In the genomic region with DNA sequence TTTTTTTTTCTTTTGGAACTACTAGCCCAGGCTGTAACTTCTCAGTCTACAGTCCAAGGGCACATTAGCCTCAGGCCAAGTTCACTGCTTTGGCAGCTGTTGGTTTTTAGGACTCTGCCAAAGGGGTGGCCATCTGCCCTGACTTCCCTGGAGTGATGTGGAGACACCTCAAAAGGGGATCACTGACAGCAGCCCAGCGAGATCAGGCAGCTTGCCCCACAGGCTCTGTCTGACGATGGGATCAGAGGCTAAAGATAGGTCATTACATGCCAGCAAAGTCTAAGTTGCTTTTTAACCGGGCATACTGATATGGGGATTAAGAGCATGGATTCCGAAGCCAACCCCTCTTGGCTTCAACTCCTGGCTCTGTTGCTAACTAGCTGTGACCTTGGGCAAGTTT, we compare ENCODE assay signal across 13 mouse cellular contexts. TPM values are rescaled to one million over a fixed set of nuclear protein-coding genes. Genes with fewer than 3 reads are reported as not detected.
A peak's percentile ranks its signal among the peaks of the same experiment; 100 is the strongest.
DNase-seq lines count a peak whose midpoint lies in the region; ATAC-seq lines count a peak whose summit lies in the region.
"Had no signal": no experiment of that assay in that cellular context is flagged by ENCODE, and none has a peak within 500 bp of the region (broad histone marks: within the 10 kb centered on the region; RNA-seq: fewer than 3 reads in every experiment).

No protein-coding gene starts in this region.

- H3K4me1 ChIP-seq in forebrain, embryonic 11.5 days (replicated peaks; ENCODE audit: control insufficient read depth, insufficient read depth, low read length) = peaks cover 9% of the 10 kb centered on the region

- no peak overlapping the region for H3K27ac ChIP-seq in forebrain, embryonic 11.5 days (ENCODE audit: low read depth, low read length)
- H3K27ac ChIP-seq: hindbrain, embryonic 10.5 days; liver, embryonic 12.5 days; midbrain, embryonic 15.5 days had no signal

- H3K9ac ChIP-seq in forebrain, embryonic 11.5 days (ENCODE audit: low read length) = no peak overlapping the region
- H3K9ac ChIP-seq: liver, embryonic 12.5 days; midbrain, embryonic 15.5 days had no signal

- DNase-seq in cerebellum, postnatal 10 days = peak; percentile 79 to 88
- DNase-seq in cerebellum, adult 9-10 months = no peak
- DNase-seq in adipocyte (ENCODE audit: low spot score) = peak; percentile 67
- peak; percentile 91 for DNase-seq in gastrocnemius, postnatal 25 days
- peak; percentile 28 for DNase-seq in kidney, postnatal 10 days
- DNase-seq in thymus, postnatal 36 days = no peak
- no peak for DNase-seq in forebrain, embryonic 11.5 days (ENCODE audit: low spot score)
- DNase-seq in frontal cortex, postnatal 25 days (ENCODE audit: low spot score in 2 of 2) = no peak
- DNase-seq: retina, postnatal 1 day had no signal

- H3K4me2 ChIP-seq in forebrain, embryonic 11.5 days (ENCODE audit: low read depth, low read length, severe bottlenecking) = no peak overlapping the region
- H3K4me2 ChIP-seq: liver, embryonic 12.5 days; midbrain, embryonic 15.5 days had no signal

- ATAC-seq in forebrain, embryonic 11.5 days (replicated peaks; ENCODE audit: low FRiP score) = no peak
- ATAC-seq: liver, embryonic 12.5 days; midbrain, embryonic 15.5 days had no signal

- no peaks in the 10 kb centered on the region for H3K9me3 ChIP-seq in forebrain, embryonic 11.5 days (ENCODE audit: control insufficient read depth, low read length)
- H3K9me3 ChIP-seq: hindbrain, embryonic 10.5 days; liver, embryonic 12.5 days; midbrain, embryonic 15.5 days had no signal

- no peaks in the 10 kb centered on the region for H3K27me3 ChIP-seq in forebrain, embryonic 11.5 days (ENCODE audit: control insufficient read depth, insufficient read depth, low read length)
- H3K27me3 ChIP-seq: liver, embryonic 12.5 days; midbrain, embryonic 15.5 days had no signal

- no peaks in the 10 kb centered on the region for H3K36me3 ChIP-seq in forebrain, embryonic 11.5 days (ENCODE audit: control insufficient read depth, insufficient read depth, low read length)
- H3K36me3 ChIP-seq: hindbrain, embryonic 10.5 days; liver, embryonic 12.5 days; midbrain, embryonic 15.5 days had no signal

- 83% methylated on average over 4 of the region's 4 CpGs for WGBS in forebrain, embryonic 11.5 days

- H3K4me3 ChIP-seq in forebrain, embryonic 11.5 days (ENCODE audit: low read depth, low read length) = no peak overlapping the region
- H3K4me3 ChIP-seq: hindbrain, embryonic 10.5 days; layer of hippocampus, adult 2 months; liver, embryonic 12.5 days; midbrain, embryonic 15.5 days had no signal

RNA-seq across cellular contexts. Expression of a gene that starts 38.9 kb away (rescaled TPM):
- not detected for total RNA-seq in gastrocnemius, postnatal 25 days (2021)
- polyA plus RNA-seq in forebrain, embryonic 11.5 days (2014; fragmentation: Nextera tagmentation; extraction: Ambion mirVana) = 102 and 110 TPM in 2 replicates

RNA-seq across cellular contexts. Expression of a gene that starts 39.4 kb away (rescaled TPM):
- total RNA-seq in gastrocnemius, postnatal 25 days (2021) = 10 to 100 TPM; 17.0 to 23.6 TPM
- polyA plus RNA-seq in forebrain, embryonic 11.5 days (2014; fragmentation: Nextera tagmentation; extraction: Ambion mirVana) = 71.8 and 77.9 TPM in 2 replicates

Comparison
In these comparisons a context has a peak if more than half of its experiments do, and no peak if none do; other contexts are left out.
1. DNase-seq: peak in cerebellum, postnatal 10 days (2 of 2), adipocyte (single experiment), gastrocnemius, postnatal 25 days (single experiment) and kidney, postnatal 10 days (single experiment); none in cerebellum, adult 9-10 months (single experiment), thymus, postnatal 36 days (0 of 2), forebrain, embryonic 11.5 days (single experiment) and frontal cortex, postnatal 25 days (0 of 2).